Mouse (Mus musculus): Measurements from ENCODE around the gene Olfr1424. TPM values are rescaled to one million over a fixed set of nuclear protein-coding genes. Genes with fewer than 3 reads are reported as not detected.

Olfr1424 gene
- total RNA-seq, 2 experiments from 2014 or later: not detected

Other genes with a start within 250 kb of the Olfr1424 start
- 1 to 10 TPM; 1.7 to 1.8 TPM for gene Stx3, start 243.3 kb downstream of the Olfr1424 start, total RNA-seq (2021)
- gene Olfr1417, start 223.5 kb downstream of the Olfr1424 start, total RNA-seq (2021): not detected
- gene Olfr1418, start 201.6 kb downstream of the Olfr1424 start, total RNA-seq (2021): not detected
- gene Olfr1419, start 187.6 kb downstream of the Olfr1424 start, total RNA-seq (2021): not detected
- gene Olfr1420, start 176.1 kb downstream of the Olfr1424 start, total RNA-seq (2021): not detected
- 10 to 100 TPM; 23.6 to 27.3 TPM for gene Patl1, start 150.3 kb downstream of the Olfr1424 start, total RNA-seq (2021)
- 10 to 100 TPM; 53.4 to 56.3 TPM for gene Osbp, start 96.7 kb downstream of the Olfr1424 start, total RNA-seq (2021)
- not detected for gene Olfr1423, start 21.4 kb downstream of the Olfr1424 start, total RNA-seq (2021)
- gene Olfr1425, start 15.0 kb upstream of the Olfr1424 start, total RNA-seq (2021): not detected
- not detected for gene Olfr1426, start 29.3 kb upstream of the Olfr1424 start, total RNA-seq (2021)
- gene Olfr1427, start 40.7 kb upstream of the Olfr1424 start, total RNA-seq (2021): not detected
- gene Olfr1428, start 53.2 kb upstream of the Olfr1424 start, total RNA-seq (2021): not detected
- gene Olfr76, start 60.5 kb upstream of the Olfr1424 start, total RNA-seq (2021): not detected
- not detected for gene Olfr1555-ps1, start 107.4 kb upstream of the Olfr1424 start, total RNA-seq (2021)
- gene Olfr1431, start 138.0 kb upstream of the Olfr1424 start, total RNA-seq (2021): not detected
- not detected for gene Olfr1432, start 169.9 kb upstream of the Olfr1424 start, total RNA-seq (2021)
- gene Olfr262, start 179.0 kb upstream of the Olfr1424 start, total RNA-seq (2021): not detected
- gene Olfr235, start 198.3 kb upstream of the Olfr1424 start, total RNA-seq (2021): not detected
- not detected for gene Olfr1434, start 217.2 kb upstream of the Olfr1424 start, total RNA-seq (2021)
- gene Olfr1436, start 236.4 kb upstream of the Olfr1424 start, total RNA-seq (2021): not detected